Mouse (Mus musculus): ENCODE measurements at regions not wholly inside any gene's neighbourhood (a gene's known extent, or its start where the extent isn't known, plus 50 kb on each side); places are given as distances from the start of the nearest gene placed in this dataset.

- 0 out of 2 replicates have a peak, but pooled peaks have one; percentile 55 for ATAC-seq
- Histone ChIP-seq H3K36me3 (ENCODE audit: control insufficient read depth, insufficient read depth, low read length) (no peaks in the 10 kb centered on the region), H3K4me2 (ENCODE audit: low read length) (no peak overlapping the region), H3K27ac (ENCODE audit: low read depth, low read length) (no peak overlapping the region), H3K4me1 (ENCODE audit: control insufficient read depth, insufficient read depth, low read length) (no peaks in the 10 kb centered on the region), H3K9me3 (replicated peaks; ENCODE audit: control insufficient read depth, low read length) (no peaks in the 10 kb centered on the region), H3K9ac (ENCODE audit: low read length) (no peak overlapping the region), H3K4me3 (ENCODE audit: low read depth, low read length) (no peak overlapping the region), H3K27me3 (replicated peaks; ENCODE audit: control insufficient read depth, insufficient read depth, low read length) (no peaks in the 10 kb centered on the region)
- 66% methylated on average over 2 of the region's 2 CpGs for WGBS
- DNase-seq (ENCODE audit: low spot score) = peak; percentile 61
These were observed 258.9 kb upstream of the Aldoart1 start for GRCm38 (mm10) chr4:73111311-73111710.
